Mouse (Mus musculus): ENCODE measurements around the gene Chst2. TPM values are rescaled to one million over a fixed set of nuclear protein-coding genes. Genes with fewer than 3 reads are reported as not detected.

Gene Chst2
- polyA plus RNA-seq, 1 experiment from 2014 or later = 19.3 TPM

GRCm38 (mm10) chr9:95412047-95412446 is 5.5 kb upstream of the Chst2 start:
- Histone ChIP-seq H3K27me3 (replicated peaks; ENCODE audit: control insufficient read depth, insufficient read depth, low read length) (no peaks in the 10 kb centered on the region; the same call in 1 of the 2 replicates), H3K4me3 (ENCODE audit: low read length) (no peak overlapping the region), H3K4me1 (ENCODE audit: control insufficient read depth, insufficient read depth, low read depth, low read length) (peaks cover 5% of the 10 kb centered on the region), H3K36me3 (ENCODE audit: control insufficient read depth, insufficient read depth, low read length) (no peaks in the 10 kb centered on the region), H3K27ac (ENCODE audit: low read depth, low read length) (no peak overlapping the region), H3K9me3 (ENCODE audit: control insufficient read depth, low read length) (no peaks in the 10 kb centered on the region), H3K4me2 (ENCODE audit: low read length) (no peak overlapping the region), H3K9ac (ENCODE audit: low read depth, low read length) (no peak overlapping the region)
- WGBS = 84% methylated on average over 4 of the region's 4 CpGs
- ATAC-seq = no peak

GRCm38 (mm10) chr9:95407586-95408220 is 1.2 kb upstream of the Chst2 start:
- peaks cover 18% of the 10 kb centered on the region for H3K4me1 ChIP-seq (ENCODE audit: control insufficient read depth, insufficient read depth, low read depth, low read length)
- whole genome bisulfite sequencing = under 1% methylated on average over 24 of the region's 24 CpGs
- H3K27ac ChIP-seq (ENCODE audit: low read depth, low read length) = peak overlapping the region; percentile 89
- peak overlapping the region; percentile 92 for H3K4me2 ChIP-seq (ENCODE audit: low read length)
- peak overlapping the region; percentile 94 for H3K9ac ChIP-seq (ENCODE audit: low read depth, low read length)
- H3K9me3 ChIP-seq (ENCODE audit: control insufficient read depth, low read length) = no peaks in the 10 kb centered on the region
- peak overlapping the region; percentile 95 for H3K4me3 ChIP-seq (ENCODE audit: low read length)
- no peaks in the 10 kb centered on the region; the same call in 1 of the 2 replicates for H3K27me3 ChIP-seq (replicated peaks; ENCODE audit: control insufficient read depth, insufficient read depth, low read length)
- ATAC-seq = peak; percentile 51
- H3K36me3 ChIP-seq (ENCODE audit: control insufficient read depth, insufficient read depth, low read length) = no peaks in the 10 kb centered on the region

GRCm38 (mm10) chr9:95405946-95406570 is 464 bp downstream of the Chst2 start:
- peaks cover 18% of the 10 kb centered on the region for H3K4me1 ChIP-seq (ENCODE audit: control insufficient read depth, insufficient read depth, low read depth, low read length)
- peak overlapping the region; percentile 92 for H3K4me2 ChIP-seq (ENCODE audit: low read length)
- H3K9ac ChIP-seq (ENCODE audit: low read depth, low read length) = peak overlapping the region; percentile 94
- peak overlapping the region; percentile 89 for H3K27ac ChIP-seq (ENCODE audit: low read depth, low read length)
- peak; percentile 44 for ATAC-seq
- no peaks in the 10 kb centered on the region for H3K9me3 ChIP-seq (ENCODE audit: control insufficient read depth, low read length)
- no peaks in the 10 kb centered on the region; the same call in 1 of the 2 replicates for H3K27me3 ChIP-seq (replicated peaks; ENCODE audit: control insufficient read depth, insufficient read depth, low read length)
- H3K4me3 ChIP-seq (ENCODE audit: low read length) = peak overlapping the region; percentile 95
- no peaks in the 10 kb centered on the region for H3K36me3 ChIP-seq (ENCODE audit: control insufficient read depth, insufficient read depth, low read length)
- under 1% methylated on average over 36 of the region's 72 CpGs for WGBS

- H3K4me3 ChIP-seq (ENCODE audit: low read length) = peak overlapping the region; percentile 95
- peak overlapping the region; percentile 89 for H3K27ac ChIP-seq (ENCODE audit: low read depth, low read length)
- H3K9me3 ChIP-seq (ENCODE audit: control insufficient read depth, low read length) = no peaks in the 10 kb centered on the region
- peak; percentile 34 for ATAC-seq
- WGBS = 0% methylated on average over 30 of the region's 30 CpGs
- H3K4me1 ChIP-seq (ENCODE audit: control insufficient read depth, insufficient read depth, low read depth, low read length) = peaks cover 18% of the 10 kb centered on the region
- H3K9ac ChIP-seq (ENCODE audit: low read depth, low read length) = peak overlapping the region; percentile 94
- no peaks in the 10 kb centered on the region for H3K36me3 ChIP-seq (ENCODE audit: control insufficient read depth, insufficient read depth, low read length)
- peak overlapping the region; percentile 92 for H3K4me2 ChIP-seq (ENCODE audit: low read length)
- no peaks in the 10 kb centered on the region; the same call in 1 of the 2 replicates for H3K27me3 ChIP-seq (replicated peaks; ENCODE audit: control insufficient read depth, insufficient read depth, low read length)
Observed at GRCm38 (mm10) chr9:95405511-95405945, 994 bp downstream of the Chst2 start.

GRCm38 (mm10) chr9:95404811-95405465 is 1.6 kb downstream of the Chst2 start:
- Histone ChIP-seq H3K4me3 (ENCODE audit: low read length) (peak overlapping the region; percentile 95), H3K9me3 (ENCODE audit: control insufficient read depth, low read length) (no peaks in the 10 kb centered on the region), H3K27me3 (replicated peaks; ENCODE audit: control insufficient read depth, insufficient read depth, low read length) (no peaks in the 10 kb centered on the region; the same call in 1 of the 2 replicates), H3K4me2 (ENCODE audit: low read length) (peak overlapping the region; percentile 92), H3K4me1 (ENCODE audit: control insufficient read depth, insufficient read depth, low read depth, low read length) (peaks cover 18% of the 10 kb centered on the region), H3K27ac (ENCODE audit: low read depth, low read length) (no peak overlapping the region), H3K9ac (ENCODE audit: low read depth, low read length) (peak overlapping the region; percentile 13; the same call in 1 of the 2 replicates), H3K36me3 (ENCODE audit: control insufficient read depth, insufficient read depth, low read length) (no peaks in the 10 kb centered on the region)
- no peak for ATAC-seq
- WGBS = 72% methylated on average over 38 of the region's 38 CpGs

- H3K4me2 ChIP-seq (ENCODE audit: low read length) = no peak overlapping the region
- no peaks in the 10 kb centered on the region for H3K9me3 ChIP-seq (ENCODE audit: control insufficient read depth, low read length)
- 56% methylated on average over 5 of the region's 5 CpGs for WGBS
- H3K4me1 ChIP-seq (ENCODE audit: control insufficient read depth, insufficient read depth, low read depth, low read length) = peaks cover 13% of the 10 kb centered on the region
- no peak overlapping the region for H3K4me3 ChIP-seq (ENCODE audit: low read length)
- no peak overlapping the region for H3K9ac ChIP-seq (ENCODE audit: low read depth, low read length)
- H3K27ac ChIP-seq (ENCODE audit: low read depth, low read length) = no peak overlapping the region
- H3K36me3 ChIP-seq (ENCODE audit: control insufficient read depth, insufficient read depth, low read length) = no peaks in the 10 kb centered on the region
- ATAC-seq = no peak
- H3K27me3 ChIP-seq (replicated peaks; ENCODE audit: control insufficient read depth, insufficient read depth, low read length) = no peaks in the 10 kb centered on the region
Observed at GRCm38 (mm10) chr9:95401686-95402085, 4.8 kb downstream of the Chst2 start.

- Histone ChIP-seq H3K27ac (ENCODE audit: low read depth, low read length) (no peak overlapping the region), H3K4me3 (ENCODE audit: low read length) (no peak overlapping the region), H3K9ac (ENCODE audit: low read depth, low read length) (no peak overlapping the region), H3K27me3 (replicated peaks; ENCODE audit: control insufficient read depth, insufficient read depth, low read length) (no peaks in the 10 kb centered on the region), H3K9me3 (ENCODE audit: control insufficient read depth, low read length) (no peaks in the 10 kb centered on the region), H3K4me2 (ENCODE audit: low read length) (no peak overlapping the region), H3K36me3 (ENCODE audit: control insufficient read depth, insufficient read depth, low read length) (no peaks in the 10 kb centered on the region), H3K4me1 (ENCODE audit: control insufficient read depth, insufficient read depth, low read depth, low read length) (no peaks in the 10 kb centered on the region)
- WGBS = 73% methylated on average over 1 of the region's 1 CpGs
- ATAC-seq = no peak
Observed at GRCm38 (mm10) chr9:95392011-95392410, 14.5 kb downstream of the Chst2 start.

- 91% methylated on average over 3 of the region's 3 CpGs for WGBS
- Histone ChIP-seq H3K9me3 (ENCODE audit: control insufficient read depth, low read length) (no peaks in the 10 kb centered on the region), H3K9ac (ENCODE audit: low read depth, low read length) (no peak overlapping the region), H3K27me3 (replicated peaks; ENCODE audit: control insufficient read depth, insufficient read depth, low read length) (no peaks in the 10 kb centered on the region), H3K4me3 (ENCODE audit: low read length) (no peak overlapping the region), H3K27ac (ENCODE audit: low read depth, low read length) (no peak overlapping the region), H3K4me1 (ENCODE audit: control insufficient read depth, insufficient read depth, low read depth, low read length) (no peaks in the 10 kb centered on the region), H3K4me2 (ENCODE audit: low read length) (no peak overlapping the region), H3K36me3 (ENCODE audit: control insufficient read depth, insufficient read depth, low read length) (no peaks in the 10 kb centered on the region)
- no peak for ATAC-seq
Observed at GRCm38 (mm10) chr9:95389956-95390355, 16.6 kb downstream of the Chst2 start.

GRCm38 (mm10) chr9:95387881-95388380 is 18.6 kb downstream of the Chst2 start:
- H3K4me3 ChIP-seq (ENCODE audit: low read length) = no peak overlapping the region
- H3K9ac ChIP-seq (ENCODE audit: low read depth, low read length) = no peak overlapping the region
- no peaks in the 10 kb centered on the region for H3K4me1 ChIP-seq (ENCODE audit: control insufficient read depth, insufficient read depth, low read depth, low read length)
- WGBS = 84% methylated on average over 8 of the region's 8 CpGs
- no peaks in the 10 kb centered on the region for H3K27me3 ChIP-seq (replicated peaks; ENCODE audit: control insufficient read depth, insufficient read depth, low read length)
- H3K36me3 ChIP-seq (ENCODE audit: control insufficient read depth, insufficient read depth, low read length) = no peaks in the 10 kb centered on the region
- no peaks in the 10 kb centered on the region for H3K9me3 ChIP-seq (ENCODE audit: control insufficient read depth, low read length)
- no peak for ATAC-seq
- H3K4me2 ChIP-seq (ENCODE audit: low read length) = no peak overlapping the region
- no peak overlapping the region for H3K27ac ChIP-seq (ENCODE audit: low read depth, low read length)
